Mouse (Mus musculus) liver, embryonic 14.5 days (tissue): Measurements from ENCODE around the gene Sesn2.

Source experiments
- CTCF ChIP-seq: IDR thresholded peaks from 2 replicates; pipeline ENCODE4 v1.5.1; 2016; ENCODE audit warnings: antibody characterized with exemption, low read depth, control low read depth
- EP300 ChIP-seq: IDR thresholded peaks from 2 replicates; pipeline ENCODE4 v1.6.1; 2016; ENCODE audit warnings: antibody characterized with exemption, low read depth

GRCm38 (mm10) chr4:132554221-132554620 is 43.9 kb upstream of the Sesn2 start:
- TF ChIP-seq CTCF (no peak), EP300 (no peak)
